Mouse (Mus musculus): ENCODE data around the gene Dnaja4. TPM values are rescaled to one million over a fixed set of nuclear protein-coding genes. Genes with fewer than 3 reads are reported as not detected.
A peak's percentile ranks its signal among the peaks of the same experiment; 100 is the strongest.

Gene Dnaja4
- total RNA-seq, 2 experiments from 2014 or later = 40.3 to 44.1 TPM

DNA sequence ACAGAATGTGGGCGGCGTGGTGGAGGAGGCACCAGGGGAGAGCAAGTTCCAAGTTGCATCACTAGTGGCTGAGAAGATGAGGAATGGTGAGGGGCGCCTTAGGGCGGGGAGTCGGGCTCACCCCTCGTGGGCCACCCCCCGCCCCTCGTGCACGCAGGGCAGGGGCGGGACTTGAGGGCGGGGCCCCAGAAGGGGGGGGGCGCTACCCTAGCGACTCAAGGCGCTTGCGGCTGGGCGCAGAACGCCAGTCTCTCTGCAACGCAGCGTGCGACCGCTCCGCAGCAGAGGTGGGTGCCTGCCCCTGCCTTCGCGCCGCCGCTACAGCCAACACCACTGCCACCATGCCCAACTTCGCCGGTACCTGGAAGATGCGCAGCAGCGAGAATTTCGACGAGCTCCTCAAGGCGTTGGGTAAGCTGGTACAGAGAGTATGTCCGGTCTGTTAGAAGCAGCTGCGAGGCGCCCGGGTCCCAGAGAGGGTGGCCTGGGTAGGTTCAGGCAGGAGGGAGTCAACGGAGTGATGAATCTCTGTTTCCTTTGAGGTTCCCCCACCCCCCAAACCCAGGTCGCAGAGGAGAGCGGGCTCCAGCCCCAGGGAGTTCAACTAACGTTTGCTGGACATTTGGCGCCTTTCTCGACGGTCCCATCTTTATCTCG lies 66.0 kb downstream of the Dnaja4 start, which contains the start of gene Crabp1:
Gene Crabp1, plus strand, starts transcription at position 188 of the 657 bp plus-strand sequence.
- Histone ChIP-seq H3K4me3 (peak within 1 kb of the TSS; percentile 27), H3K27ac (no peak within 1 kb of the TSS)
- no peak for TF ChIP-seq CTCF (IDR thresholded peaks at IDR 0.05)
- DNase-seq (ENCODE audit: extremely low spot score in 1 of 2, low spot score in 2 of 2) = peak in 1 of 2 experiments; percentile 12
- intact Hi-C loops (cut with DNase I) = no loop called here

DNA sequence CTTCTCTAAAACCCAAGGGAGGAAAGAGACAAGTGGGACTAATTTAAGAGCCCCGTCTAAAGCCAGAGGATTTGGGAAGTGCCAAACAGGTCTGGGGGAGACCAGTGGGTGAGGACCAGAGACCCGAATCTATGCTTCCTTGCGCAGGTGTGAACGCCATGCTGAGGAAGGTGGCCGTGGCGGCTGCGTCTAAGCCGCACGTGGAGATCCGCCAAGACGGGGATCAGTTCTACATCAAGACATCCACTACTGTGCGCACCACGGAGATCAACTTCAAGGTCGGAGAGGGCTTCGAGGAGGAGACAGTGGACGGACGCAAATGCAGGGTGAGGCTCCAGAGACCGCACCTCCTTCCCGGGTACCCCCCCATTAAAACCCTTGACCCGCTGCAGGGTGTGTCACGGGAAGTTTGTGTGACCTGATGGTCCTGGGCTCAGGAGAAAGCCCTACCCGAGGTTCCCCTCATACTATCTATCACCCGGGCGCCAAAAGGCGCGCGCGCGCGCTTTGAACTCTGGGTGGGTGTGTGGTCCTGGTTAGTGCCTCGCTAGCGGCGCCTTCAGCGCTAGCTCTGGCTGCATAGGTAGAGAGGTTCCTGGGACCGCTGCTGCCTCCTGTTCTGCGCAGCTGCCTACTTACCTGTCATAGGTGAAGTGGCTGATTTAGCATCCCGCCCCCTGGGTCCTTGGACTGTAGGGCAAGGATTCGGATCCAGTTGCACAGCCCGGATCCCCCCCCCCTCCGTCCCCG lies 66.8 kb downstream of the Dnaja4 start:
- TF ChIP-seq CTCF (IDR thresholded peaks at IDR 0.05) = no peak
- intact Hi-C loops (cut with DNase I) = no loop called here
- Histone ChIP-seq H3K27ac (no peak overlapping the region), H3K4me3 (no peak overlapping the region)
- no peak for DNase-seq (ENCODE audit: extremely low spot score in 1 of 2, low spot score in 2 of 2)

Small RNA genes within 50 kb of the gene (microRNA-seq; reads per million reads assigned to microRNA genes)
- 0.48 to 0.97 reads per million in 2 experiments for gene Mir5710

Other genes starting within 250 kb of the Dnaja4 start
- gene Dmxl2, start 197.2 kb upstream of the Dnaja4 start, total RNA-seq (2021) = 100 to 1,000 TPM; 203 to 220 TPM
- under 1 TPM in 1 of 2 experiments, not detected in 1; 0.11 TPM for gene Sh2d7, start 159.9 kb upstream of the Dnaja4 start, total RNA-seq (2021)
- 10 to 100 TPM; 22.0 to 24.2 TPM for gene Cib2, start 138.7 kb upstream of the Dnaja4 start, total RNA-seq (2021)
- 100 to 1,000 TPM; 179 to 187 TPM for gene Idh3a, start 112.5 kb upstream of the Dnaja4 start, total RNA-seq (2021)
- 100 to 1,000 TPM; 114 to 132 TPM for gene Acsbg1, start 37.0 kb upstream of the Dnaja4 start, total RNA-seq (2021)
- 10 to 100 TPM; 49.7 to 62.1 TPM for gene Wdr61, start 35.6 kb downstream of the Dnaja4 start, total RNA-seq (2021)
- gene Crabp1, start 65.9 kb downstream of the Dnaja4 start, total RNA-seq (2021) = 1 to 10 TPM; 1.4 to 2.9 TPM
- 10 to 100 TPM; 48.0 to 52.2 TPM for gene Ireb2, start 164.9 kb downstream of the Dnaja4 start, total RNA-seq (2021)
- 1 to 10 TPM; 2.2 TPM for gene Hykk, start 218.4 kb downstream of the Dnaja4 start, total RNA-seq (2021)